Mouse (Mus musculus): ENCODE measurements around the gene Gabrd.

- TF ChIP-seq CTCF (IDR thresholded peaks at IDR 0.05; ENCODE audit: borderline replicate concordance, insufficient read depth, low read depth, low read length) (no peak), POLR2A (IDR thresholded peaks at IDR 0.05; ENCODE audit: borderline replicate concordance, insufficient read depth, low read length) (no peak)
These were observed 15.9 kb upstream of the Gabrd start for GRCm38 (mm10) chr4:155413641-155414335.
